ENCODE assay signal across 17 mouse cellular contexts in genomic region chr6:85399715-85400114, GRCm38 (mm10). TPM values are rescaled to one million over a fixed set of nuclear protein-coding genes. Genes with fewer than 3 reads are reported as not detected.
A peak's percentile ranks its signal among the peaks of the same experiment; 100 is the strongest.
DNase-seq lines count a peak whose midpoint lies in the region; ATAC-seq and TF ChIP-seq lines count a peak whose summit lies in the region.
"Had no signal": no experiment of that assay in that cellular context is flagged by ENCODE, and none has a peak within 500 bp of the region (broad histone marks: within the 10 kb centered on the region; RNA-seq: fewer than 3 reads in every experiment).

No protein-coding gene starts in this region.

- intact Hi-C loops in left cerebral cortex, postnatal 36 days (cut with DNase I): loop anchor here (5.0 kb wide), 1 partner anchor 247 kb away; no protein-coding TSS in a partner anchor

- H3K36me3 ChIP-seq in forebrain, embryonic 13.5 days (ENCODE audit: poor library complexity, severe bottlenecking): no peaks in the 10 kb centered on the region
- no peaks in the 10 kb centered on the region for H3K36me3 ChIP-seq in forebrain, embryonic 10.5 days (replicated peaks)
- no peaks in the 10 kb centered on the region for H3K36me3 ChIP-seq in kidney, embryonic 15.5 days
- H3K36me3 ChIP-seq in stomach, postnatal 0 days (ENCODE audit: control insufficient read depth, insufficient read depth, low read length): no peaks in the 10 kb centered on the region
- no peaks in the 10 kb centered on the region for H3K36me3 ChIP-seq in heart, embryonic 11.5 days (ENCODE audit: control insufficient read depth, insufficient read depth, low read length)
- H3K36me3 ChIP-seq: embryonic facial prominence, embryonic 15.5 days; hindbrain, embryonic 10.5 days; liver, embryonic 12.5 days had no signal

- H3K27ac ChIP-seq in forebrain, embryonic 13.5 days: peak overlapping the region; percentile 40
- H3K27ac ChIP-seq in forebrain, embryonic 10.5 days: no peak overlapping the region
- no peak overlapping the region for H3K27ac ChIP-seq in kidney, embryonic 15.5 days
- no peak overlapping the region for H3K27ac ChIP-seq in stomach, postnatal 0 days (replicated peaks)
- H3K27ac ChIP-seq in heart, embryonic 11.5 days (ENCODE audit: low read depth, low read length): no peak overlapping the region
- H3K27ac ChIP-seq: embryonic facial prominence, embryonic 15.5 days; hindbrain, embryonic 10.5 days; liver, embryonic 12.5 days had no signal

- ATAC-seq in forebrain, embryonic 13.5 days: peak; percentile 79
- peak; percentile 33; the same call in 1 of the 2 replicates for ATAC-seq in kidney, embryonic 15.5 days (replicated peaks; ENCODE audit: low FRiP score)
- ATAC-seq in stomach, postnatal 0 days (ENCODE audit: low FRiP score, low TSS enrichment): peak; percentile 47; the same call in 1 of the 2 replicates
- no peak for ATAC-seq in heart, embryonic 11.5 days (replicated peaks; ENCODE audit: insufficient number of reproducible peaks, low FRiP score, low TSS enrichment)
- ATAC-seq: liver, embryonic 12.5 days had no signal

- H3K4me2 ChIP-seq in forebrain, embryonic 13.5 days: no peak overlapping the region
- no peak overlapping the region for H3K4me2 ChIP-seq in kidney, embryonic 15.5 days
- no peak overlapping the region for H3K4me2 ChIP-seq in stomach, postnatal 0 days (replicated peaks; ENCODE audit: low read depth)
- no peak overlapping the region for H3K4me2 ChIP-seq in heart, embryonic 11.5 days
- H3K4me2 ChIP-seq: embryonic facial prominence, embryonic 15.5 days; liver, embryonic 12.5 days had no signal

- no peak overlapping the region for H3K4me3 ChIP-seq in forebrain, embryonic 13.5 days
- no peak overlapping the region for H3K4me3 ChIP-seq in forebrain, embryonic 10.5 days
- no peak overlapping the region for H3K4me3 ChIP-seq in kidney, embryonic 15.5 days (replicated peaks)
- H3K4me3 ChIP-seq in stomach, postnatal 0 days (ENCODE audit: low read depth, low read length): no peak overlapping the region
- no peak overlapping the region for H3K4me3 ChIP-seq in heart, embryonic 11.5 days (ENCODE audit: low read depth, low read length)
- H3K4me3 ChIP-seq: embryonic facial prominence, embryonic 15.5 days; hindbrain, embryonic 10.5 days; liver, embryonic 12.5 days had no signal

- peaks cover 15% of the 10 kb centered on the region for H3K4me1 ChIP-seq in forebrain, embryonic 13.5 days
- H3K4me1 ChIP-seq in forebrain, embryonic 10.5 days: peaks cover 9% of the 10 kb centered on the region
- 0 out of 2 replicates have a peak, but pooled peaks cover 5% of the 10 kb centered on the region for H3K4me1 ChIP-seq in kidney, embryonic 15.5 days
- no peaks in the 10 kb centered on the region for H3K4me1 ChIP-seq in stomach, postnatal 0 days (replicated peaks; ENCODE audit: control insufficient read depth, insufficient read depth)
- no peaks in the 10 kb centered on the region for H3K4me1 ChIP-seq in heart, embryonic 11.5 days (ENCODE audit: control insufficient read depth, insufficient read depth, low read length)
- H3K4me1 ChIP-seq: embryonic facial prominence, embryonic 15.5 days; hindbrain, embryonic 10.5 days; liver, embryonic 12.5 days had no signal

- 38% methylated on average over 5 of the region's 5 CpGs for WGBS in forebrain, embryonic 13.5 days
- 38% methylated on average over 5 of the region's 5 CpGs for WGBS in forebrain, embryonic 10.5 days
- 27% methylated on average over 5 of the region's 5 CpGs for WGBS in kidney, embryonic 15.5 days
- WGBS in stomach, postnatal 0 days: 32% methylated on average over 5 of the region's 5 CpGs
- WGBS in heart, embryonic 11.5 days (ENCODE audit: insufficient replicate concordance): 26% methylated on average over 5 of the region's 5 CpGs

- TF ChIP-seq EP300 in stomach, postnatal 0 days (optimal IDR thresholded peaks at IDR 0.05): no peak

- H3K9me3 ChIP-seq in forebrain, embryonic 13.5 days (replicated peaks): 0 out of 2 replicates have a peak, but pooled peaks cover 3% of the 10 kb centered on the region
- H3K9me3 ChIP-seq in forebrain, embryonic 10.5 days: no peaks in the 10 kb centered on the region
- no peaks in the 10 kb centered on the region for H3K9me3 ChIP-seq in kidney, embryonic 15.5 days (replicated peaks)
- no peaks in the 10 kb centered on the region for H3K9me3 ChIP-seq in stomach, postnatal 0 days (ENCODE audit: control insufficient read depth, low read length)
- H3K9me3 ChIP-seq in heart, embryonic 11.5 days (replicated peaks; ENCODE audit: control insufficient read depth, low read length): 0 out of 2 replicates have a peak, but pooled peaks cover 4% of the 10 kb centered on the region
- H3K9me3 ChIP-seq: embryonic facial prominence, embryonic 15.5 days; hindbrain, embryonic 10.5 days; liver, embryonic 12.5 days had no signal

- no peaks in the 10 kb centered on the region for H3K27me3 ChIP-seq in forebrain, embryonic 13.5 days
- H3K27me3 ChIP-seq in forebrain, embryonic 10.5 days (ENCODE audit: poor library complexity, severe bottlenecking): peaks cover 12% of the 10 kb centered on the region
- H3K27me3 ChIP-seq in kidney, embryonic 15.5 days: 0 out of 2 replicates have a peak, but pooled peaks cover 2% of the 10 kb centered on the region
- no peaks in the 10 kb centered on the region for H3K27me3 ChIP-seq in stomach, postnatal 0 days (ENCODE audit: control insufficient read depth, insufficient read depth, low read length)
- no peaks in the 10 kb centered on the region for H3K27me3 ChIP-seq in heart, embryonic 11.5 days (ENCODE audit: control insufficient read depth, insufficient read depth, low read length)
- H3K27me3 ChIP-seq: embryonic facial prominence, embryonic 15.5 days had no signal

- no peak for TF ChIP-seq CTCF in stomach, postnatal 0 days (IDR thresholded peaks at IDR 0.05; ENCODE audit: low read depth)

- H3K9ac ChIP-seq in forebrain, embryonic 13.5 days: no peak overlapping the region
- H3K9ac ChIP-seq in kidney, embryonic 15.5 days: no peak overlapping the region
- no peak overlapping the region for H3K9ac ChIP-seq in stomach, postnatal 0 days (ENCODE audit: low read length)
- H3K9ac ChIP-seq in heart, embryonic 11.5 days (ENCODE audit: low read depth, low read length): no peak overlapping the region
- H3K9ac ChIP-seq: embryonic facial prominence, embryonic 15.5 days; liver, embryonic 12.5 days had no signal

- no peak for DNase-seq in forebrain, embryonic 10.5 days (ENCODE audit: extremely low spot score, low spot score)
- peak; percentile 41 for DNase-seq in retina, postnatal 1 day
- DNase-seq in retina, embryonic 14.5 days (ENCODE audit: low spot score): no peak
- DNase-seq in stomach, postnatal 0 days (ENCODE audit: low spot score): no peak
- no peak for DNase-seq in left cerebral cortex, postnatal 36 days (ENCODE audit: low spot score in 2 of 2)
- DNase-seq: adrenal gland, postnatal 36 days; gastrocnemius, postnatal 36 days had no signal

RNA-seq across cellular contexts. Expression of gene Noto, which starts 24.0 kb away (rescaled TPM):
- polyA plus RNA-seq in forebrain, embryonic 13.5 days (2015; fragmentation: Nextera tagmentation; extraction: Ambion mirVana): not detected in 2 replicates
- not detected in 2 replicates for polyA plus RNA-seq in forebrain, embryonic 10.5 days (2016; fragmentation: Nextera tagmentation; extraction: Ambion mirVana)
- not detected in 2 replicates for polyA plus RNA-seq in kidney, embryonic 15.5 days (2015; fragmentation: Nextera tagmentation; extraction: Ambion mirVana)
- not detected in 2 replicates for polyA plus RNA-seq in stomach, postnatal 0 days (2015; fragmentation: Nextera tagmentation; extraction: Ambion mirVana)
- not detected for total RNA-seq in left cerebral cortex, postnatal 36 days (2021)
- not detected in 2 replicates for polyA plus RNA-seq in heart, embryonic 11.5 days (2014; fragmentation: Nextera tagmentation; extraction: Ambion mirVana)
- total RNA-seq: adrenal gland, postnatal 36 days; gastrocnemius, postnatal 36 days; left cerebral cortex, postnatal 25 days had no signal
- polyA plus RNA-seq: cortical plate, adult 2 months; embryonic facial prominence, embryonic 15.5 days; heart, embryonic 14.5 days; hindbrain, embryonic 10.5 days; liver, embryonic 12.5 days; testis, adult 2 months had no signal

RNA-seq across cellular contexts. Expression of gene Rab11fip5, which starts 25.3 kb away (rescaled TPM):
- 7.1 and 8.5 TPM in 2 replicates for polyA plus RNA-seq in forebrain, embryonic 13.5 days (2015; fragmentation: Nextera tagmentation; extraction: Ambion mirVana)
- 2.5 and 3.1 TPM in 2 replicates for polyA plus RNA-seq in forebrain, embryonic 10.5 days (2016; fragmentation: Nextera tagmentation; extraction: Ambion mirVana)
- 12.1 and 13.8 TPM in 2 replicates for polyA plus RNA-seq in kidney, embryonic 15.5 days (2015; fragmentation: Nextera tagmentation; extraction: Ambion mirVana)
- polyA plus RNA-seq in stomach, postnatal 0 days (2015; fragmentation: Nextera tagmentation; extraction: Ambion mirVana): 7.6 and 8.3 TPM in 2 replicates
- total RNA-seq in left cerebral cortex, postnatal 36 days (2021): 10 to 100 TPM; 67.8 to 76.6 TPM
- 16.1 and 17.5 TPM in 2 replicates for polyA plus RNA-seq in heart, embryonic 11.5 days (2014; fragmentation: Nextera tagmentation; extraction: Ambion mirVana)

RNA-seq across cellular contexts. Expression of gene Smyd5, which starts 32.1 kb away (rescaled TPM):
- 40.0 and 51.9 TPM in 2 replicates for polyA plus RNA-seq in forebrain, embryonic 13.5 days (2015; fragmentation: Nextera tagmentation; extraction: Ambion mirVana)
- 84.4 and 85.8 TPM in 2 replicates for polyA plus RNA-seq in forebrain, embryonic 10.5 days (2016; fragmentation: Nextera tagmentation; extraction: Ambion mirVana)
- polyA plus RNA-seq in kidney, embryonic 15.5 days (2015; fragmentation: Nextera tagmentation; extraction: Ambion mirVana): 69.3 and 75.1 TPM in 2 replicates
- 14.1 and 14.7 TPM in 2 replicates for polyA plus RNA-seq in stomach, postnatal 0 days (2015; fragmentation: Nextera tagmentation; extraction: Ambion mirVana)
- 10 to 100 TPM; 40.1 to 43.8 TPM for total RNA-seq in left cerebral cortex, postnatal 36 days (2021)
- polyA plus RNA-seq in heart, embryonic 11.5 days (2014; fragmentation: Nextera tagmentation; extraction: Ambion mirVana): 38.8 and 42.5 TPM in 2 replicates

RNA-seq across cellular contexts. Expression of gene Cct7, which starts 51.6 kb away (rescaled TPM):
- polyA plus RNA-seq in forebrain, embryonic 13.5 days (2015; fragmentation: Nextera tagmentation; extraction: Ambion mirVana): 668 and 694 TPM in 2 replicates
- polyA plus RNA-seq in forebrain, embryonic 10.5 days (2016; fragmentation: Nextera tagmentation; extraction: Ambion mirVana): 766 and 774 TPM in 2 replicates
- 543 and 552 TPM in 2 replicates for polyA plus RNA-seq in kidney, embryonic 15.5 days (2015; fragmentation: Nextera tagmentation; extraction: Ambion mirVana)
- 214 and 219 TPM in 2 replicates for polyA plus RNA-seq in stomach, postnatal 0 days (2015; fragmentation: Nextera tagmentation; extraction: Ambion mirVana)
- 100 to 1,000 TPM; 203 to 224 TPM for total RNA-seq in left cerebral cortex, postnatal 36 days (2021)
- polyA plus RNA-seq in heart, embryonic 11.5 days (2014; fragmentation: Nextera tagmentation; extraction: Ambion mirVana): 445 and 477 TPM in 2 replicates

RNA-seq across cellular contexts. Expression of gene Pradc1, which starts 52.1 kb away (rescaled TPM):
- polyA plus RNA-seq in forebrain, embryonic 13.5 days (2015; fragmentation: Nextera tagmentation; extraction: Ambion mirVana): 32.4 and 33.9 TPM in 2 replicates
- 35.3 and 37.2 TPM in 2 replicates for polyA plus RNA-seq in forebrain, embryonic 10.5 days (2016; fragmentation: Nextera tagmentation; extraction: Ambion mirVana)
- 37.2 and 38.3 TPM in 2 replicates for polyA plus RNA-seq in kidney, embryonic 15.5 days (2015; fragmentation: Nextera tagmentation; extraction: Ambion mirVana)
- polyA plus RNA-seq in stomach, postnatal 0 days (2015; fragmentation: Nextera tagmentation; extraction: Ambion mirVana): 35.3 and 35.5 TPM in 2 replicates
- 10 to 100 TPM; 24.6 to 31.4 TPM for total RNA-seq in left cerebral cortex, postnatal 36 days (2021)
- 21.2 and 34.4 TPM in 2 replicates for polyA plus RNA-seq in heart, embryonic 11.5 days (2014; fragmentation: Nextera tagmentation; extraction: Ambion mirVana)
